In genomic region chr14:118709736-118710135, GRCm38 (mm10) we compare ENCODE assay signal across 8 mouse cellular contexts. TPM values are rescaled to one million over a fixed set of nuclear protein-coding genes. Genes with fewer than 3 reads are reported as not detected.
DNase-seq lines count a peak whose midpoint lies in the region; ATAC-seq and TF ChIP-seq lines count a peak whose summit lies in the region.

No protein-coding gene starts in this region.

- no peak overlapping the region for H3K4me3 ChIP-seq in embryonic fibroblast, embryonic 13.5 days (ENCODE audit: insufficient read depth, low read length)
- no peak overlapping the region for H3K4me3 ChIP-seq in heart, embryonic 13.5 days
- H3K4me3 ChIP-seq in liver, embryonic 12.5 days, result no peak overlapping the region
- no peak overlapping the region for H3K4me3 ChIP-seq in stomach, embryonic 16.5 days (replicated peaks; ENCODE audit: low read length)

- DNase-seq in CD4-positive, CD25-positive, alpha-beta regulatory T cell, adult 2 months (ENCODE audit: low read depth, low spot score), result peak; percentile 31
- peak; percentile 93 for DNase-seq in kidney, postnatal 14 days
- peak; percentile 53 for DNase-seq in neural tube, embryonic 10.5 days (ENCODE audit: extremely low spot score, low spot score)

- H3K4me1 ChIP-seq in embryonic fibroblast, embryonic 13.5 days (ENCODE audit: control insufficient read depth, insufficient read depth, low read length), result 0 out of 2 replicates have a peak, but pooled peaks cover 3% of the 10 kb centered on the region
- H3K4me1 ChIP-seq in heart, embryonic 13.5 days, result peaks cover 38% of the 10 kb centered on the region
- H3K4me1 ChIP-seq in liver, embryonic 12.5 days, result peaks cover 37% of the 10 kb centered on the region
- H3K4me1 ChIP-seq in stomach, embryonic 16.5 days (ENCODE audit: control insufficient read depth, insufficient read depth, low read length), result peaks cover 21% of the 10 kb centered on the region

- H3K36me3 ChIP-seq in heart, embryonic 13.5 days, result no peaks in the 10 kb centered on the region
- no peaks in the 10 kb centered on the region for H3K36me3 ChIP-seq in liver, embryonic 12.5 days
- H3K36me3 ChIP-seq in stomach, embryonic 16.5 days (ENCODE audit: control insufficient read depth, insufficient read depth, low read length), result no peaks in the 10 kb centered on the region

- TF ChIP-seq POLR2A in embryonic fibroblast, embryonic 13.5 days (IDR thresholded peaks at IDR 0.05; ENCODE audit: low read depth, low read length), result no peak

- H3K9me3 ChIP-seq in heart, embryonic 13.5 days, result no peaks in the 10 kb centered on the region
- no peaks in the 10 kb centered on the region for H3K9me3 ChIP-seq in liver, embryonic 12.5 days (replicated peaks)
- no peaks in the 10 kb centered on the region for H3K9me3 ChIP-seq in stomach, embryonic 16.5 days (replicated peaks; ENCODE audit: control insufficient read depth, low read length)

- H3K9ac ChIP-seq in heart, embryonic 13.5 days, result no peak overlapping the region
- no peak overlapping the region for H3K9ac ChIP-seq in liver, embryonic 12.5 days
- no peak overlapping the region for H3K9ac ChIP-seq in stomach, embryonic 16.5 days (ENCODE audit: low read length)

- H3K27ac ChIP-seq in embryonic fibroblast, embryonic 13.5 days (ENCODE audit: insufficient read depth, low read length), result peak overlapping the region; percentile 70
- peak overlapping the region; percentile 25 for H3K27ac ChIP-seq in heart, embryonic 13.5 days (replicated peaks)
- H3K27ac ChIP-seq in liver, embryonic 12.5 days, result 0 out of 2 replicates have a peak overlapping the region, but pooled peaks have one; percentile 0
- H3K27ac ChIP-seq in stomach, embryonic 16.5 days (ENCODE audit: low read length), result peak overlapping the region; percentile 19; the same call in 1 of the 2 replicates

- no peak for TF ChIP-seq CTCF in embryonic fibroblast, embryonic 13.5 days (IDR thresholded peaks at IDR 0.05; ENCODE audit: borderline replicate concordance, insufficient read depth, low read length)

- H3K27me3 ChIP-seq in heart, embryonic 13.5 days (replicated peaks), result peaks cover 38% of the 10 kb centered on the region
- H3K27me3 ChIP-seq in liver, embryonic 12.5 days (replicated peaks), result peaks cover 60% of the 10 kb centered on the region
- H3K27me3 ChIP-seq in stomach, embryonic 16.5 days (ENCODE audit: control insufficient read depth, insufficient read depth, low read length), result peaks cover 16% of the 10 kb centered on the region

- WGBS in heart, embryonic 13.5 days, result 11% methylated on average over 11 of the region's 11 CpGs
- 37% methylated on average over 11 of the region's 11 CpGs for WGBS in liver, embryonic 12.5 days (ENCODE audit: insufficient replicate concordance)
- 29% methylated on average over 11 of the region's 11 CpGs for WGBS in stomach, embryonic 16.5 days

- H3K4me2 ChIP-seq in heart, embryonic 13.5 days, result peak overlapping the region; percentile 28
- H3K4me2 ChIP-seq in liver, embryonic 12.5 days, result peak overlapping the region; percentile 12; the same call in 1 of the 2 replicates
- H3K4me2 ChIP-seq in stomach, embryonic 16.5 days (ENCODE audit: low read depth, low read length), result no peak overlapping the region; the same call in 1 of the 2 replicates

- no peak for ATAC-seq in CD4-positive, CD25-positive, alpha-beta regulatory T cell, adult 4 months
- peak; percentile 62; the same call in 1 of the 2 replicates for ATAC-seq in heart, embryonic 13.5 days (ENCODE audit: extremely low read depth, insufficient number of reproducible peaks, low FRiP score, low TSS enrichment)
- ATAC-seq in liver, embryonic 12.5 days, result peak; percentile 34; the same call in 1 of the 2 replicates
- ATAC-seq in stomach, embryonic 16.5 days (ENCODE audit: insufficient read depth, low FRiP score), result peak; percentile 78

RNA-seq across cellular contexts. Expression of gene Abcc4, which starts 3.7 kb away (rescaled TPM):
- 1 to 10 TPM; 8.0 to 8.9 TPM for polyA plus RNA-seq in CD4-positive, CD25-positive, alpha-beta regulatory T cell, adult 4 months (2017; shearing (Covaris generic))
- 9.5 and 11.2 TPM in 2 replicates for polyA plus RNA-seq in embryonic fibroblast, embryonic 13.5 days (2011; ENCODE audit: insufficient read length, low read depth, missing spikeins)
- 1.5 and 1.8 TPM in 2 replicates for polyA plus RNA-seq in heart, embryonic 13.5 days (2015; fragmentation: Nextera tagmentation; extraction: Ambion mirVana)
- polyA plus RNA-seq in liver, embryonic 12.5 days (2016; fragmentation: Nextera tagmentation; extraction: Ambion mirVana), result 3.0 and 3.4 TPM in 2 replicates
- polyA plus RNA-seq in stomach, embryonic 16.5 days (2015; fragmentation: Nextera tagmentation; extraction: Ambion mirVana), result 5.2 and 6.1 TPM in 2 replicates

Comparison
In these comparisons a context has a peak if more than half of its experiments do, and no peak if none do; other contexts are left out.
1. DNase-seq: peak in every context shown above with its lines; median percentile 93 in kidney, postnatal 14 days; 53 in neural tube, embryonic 10.5 days; 31 in CD4-positive, CD25-positive, alpha-beta regulatory T cell, adult 2 months.
2. H3K27ac ChIP-seq: peak in every context shown above with its lines; median percentile 70 in embryonic fibroblast, embryonic 13.5 days; 25 in heart, embryonic 13.5 days; 19 in stomach, embryonic 16.5 days; 0 in liver, embryonic 12.5 days.